Mouse (Mus musculus): ENCODE measurements around the gene Cd63.

Cd63 gene

DNA sequence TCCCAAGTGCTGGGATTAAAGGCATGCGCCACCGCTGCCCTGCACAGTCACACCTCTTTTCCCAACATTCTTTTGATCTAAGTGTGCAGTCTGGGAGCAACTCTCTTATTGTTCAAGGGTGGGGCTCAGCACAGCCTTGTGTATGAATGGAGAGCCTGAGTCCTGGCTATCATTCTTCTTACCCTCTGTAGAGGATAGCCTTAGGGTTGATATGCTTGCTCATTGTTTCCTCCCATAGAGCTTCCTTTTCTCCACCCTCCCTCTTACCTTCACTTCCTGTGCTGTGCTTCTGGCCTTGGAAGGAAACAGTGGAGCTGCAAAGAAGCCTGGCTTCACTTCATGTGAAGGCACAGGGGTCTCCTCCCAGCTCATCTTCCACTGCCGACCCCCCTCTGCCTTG is at the start of gene Cd63:
Gene Cd63 (plus strand): TSS at position 292 of the 400 bp plus-strand sequence.
- DNase-seq (ENCODE audit: low read depth, low spot score) = no peak

- no peak for DNase-seq (ENCODE audit: low read depth, low spot score)
Measured at GRCm38 (mm10) chr10:128861176-128861575, 39.6 kb upstream of the Cd63 start.

DNA sequence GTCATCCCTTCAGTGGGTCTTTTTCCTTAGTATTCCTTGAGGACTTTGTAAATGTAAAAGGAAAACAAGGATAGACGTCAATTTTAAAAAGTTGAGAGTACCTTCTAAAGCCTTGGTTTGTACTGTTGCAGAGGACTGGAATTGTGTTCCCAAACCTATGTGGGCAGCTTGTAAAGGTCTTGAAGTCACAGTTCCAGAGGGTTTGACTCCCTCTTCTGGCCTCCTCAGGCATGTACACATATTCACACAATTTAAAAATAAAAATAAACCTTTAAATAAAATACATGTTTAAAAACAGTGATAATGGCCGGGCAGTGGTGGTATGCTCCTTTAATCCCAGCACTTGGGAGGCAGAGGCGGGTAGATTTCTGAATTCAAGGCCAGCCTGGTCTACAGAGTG is 34.7 kb upstream of the Cd63 start:
- DNase-seq (ENCODE audit: low read depth, low spot score) = peak; percentile 37

- DNase-seq (ENCODE audit: low read depth, low spot score) = no peak
Measured at GRCm38 (mm10) chr10:128866518-128866917, 34.3 kb upstream of the Cd63 start.

DNA sequence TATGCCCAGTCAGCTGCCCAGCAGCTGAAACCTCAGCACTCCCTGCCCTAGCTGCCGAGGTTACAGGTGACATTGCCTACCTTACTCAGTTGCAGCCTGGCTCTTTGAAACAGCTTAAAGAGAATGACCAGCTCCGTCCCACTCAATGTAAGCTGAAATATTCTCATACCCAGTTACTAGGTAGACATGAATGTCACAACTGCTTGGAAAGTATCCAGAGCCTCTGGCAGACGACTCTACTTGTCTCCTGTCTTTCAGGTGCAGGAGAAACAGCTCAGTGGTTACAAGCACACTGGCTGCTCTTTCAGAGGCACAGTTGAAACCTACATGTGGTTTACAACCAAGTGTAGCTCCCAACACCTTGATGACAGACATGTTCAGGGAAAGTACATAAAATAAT is 30.4 kb upstream of the Cd63 start:
- no peak for DNase-seq (ENCODE audit: low read depth, low spot score)

DNA sequence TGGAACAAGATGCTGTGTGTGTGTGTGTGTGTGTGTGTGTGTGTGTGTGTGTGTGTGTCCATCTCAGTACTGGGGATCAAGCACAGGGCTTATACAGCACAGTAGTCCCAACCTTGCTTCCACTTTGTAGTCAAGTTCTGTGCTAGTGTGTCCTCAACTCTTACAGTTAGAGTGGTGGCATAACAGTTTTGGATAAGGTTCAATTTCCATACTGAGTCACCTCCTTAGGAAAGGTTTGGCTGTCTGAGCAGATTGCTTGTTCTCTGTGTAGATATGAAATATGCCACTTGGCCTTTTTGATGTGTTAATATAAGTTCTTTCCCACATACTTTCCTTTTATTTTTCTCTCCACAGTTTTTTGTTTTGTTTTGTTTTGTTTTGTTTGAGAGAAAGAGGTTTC is 22.5 kb upstream of the Cd63 start:
- no peak for DNase-seq (ENCODE audit: low read depth, low spot score)

DNA sequence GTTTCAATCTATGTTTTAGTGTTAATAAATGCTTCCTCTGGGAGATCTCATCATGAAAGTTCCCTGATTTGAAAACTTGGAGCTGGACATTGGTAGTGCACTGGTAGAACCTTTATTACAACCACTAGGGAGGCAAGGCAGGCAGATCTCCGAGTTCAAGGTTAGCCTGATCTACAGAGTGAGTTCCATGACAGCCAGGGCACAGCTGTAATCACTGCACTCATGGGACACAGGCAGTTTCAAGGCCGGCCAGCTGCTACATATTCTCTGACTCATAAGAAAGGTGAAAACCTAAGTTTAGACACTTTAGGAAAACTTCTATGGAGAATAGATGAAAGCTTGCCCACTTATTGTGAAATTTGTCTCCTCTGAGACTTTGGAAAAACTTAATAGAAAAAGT is 22.0 kb upstream of the Cd63 start:
- no peak for DNase-seq (ENCODE audit: low read depth, low spot score)

DNA sequence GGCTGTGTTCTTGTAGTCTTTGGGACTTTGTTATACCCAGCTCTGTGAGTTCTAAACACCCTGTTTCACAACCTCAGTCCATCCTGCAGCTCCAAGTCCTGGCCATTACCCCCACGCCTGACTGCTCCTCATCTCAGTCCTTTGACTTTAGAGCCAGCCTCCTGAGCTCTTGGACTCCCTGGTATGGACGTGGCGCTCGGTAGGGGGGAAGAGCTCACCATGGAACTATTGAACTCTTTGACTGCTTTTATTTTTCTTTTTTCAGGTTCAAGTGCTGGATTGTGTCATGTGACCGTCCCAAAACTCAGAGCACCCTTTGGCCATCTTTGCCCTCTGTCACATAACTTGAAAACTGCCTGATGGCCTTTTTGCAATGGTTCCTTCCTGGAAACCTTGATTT is 18.7 kb upstream of the Cd63 start:
- DNase-seq (ENCODE audit: low read depth, low spot score) = no peak

DNA sequence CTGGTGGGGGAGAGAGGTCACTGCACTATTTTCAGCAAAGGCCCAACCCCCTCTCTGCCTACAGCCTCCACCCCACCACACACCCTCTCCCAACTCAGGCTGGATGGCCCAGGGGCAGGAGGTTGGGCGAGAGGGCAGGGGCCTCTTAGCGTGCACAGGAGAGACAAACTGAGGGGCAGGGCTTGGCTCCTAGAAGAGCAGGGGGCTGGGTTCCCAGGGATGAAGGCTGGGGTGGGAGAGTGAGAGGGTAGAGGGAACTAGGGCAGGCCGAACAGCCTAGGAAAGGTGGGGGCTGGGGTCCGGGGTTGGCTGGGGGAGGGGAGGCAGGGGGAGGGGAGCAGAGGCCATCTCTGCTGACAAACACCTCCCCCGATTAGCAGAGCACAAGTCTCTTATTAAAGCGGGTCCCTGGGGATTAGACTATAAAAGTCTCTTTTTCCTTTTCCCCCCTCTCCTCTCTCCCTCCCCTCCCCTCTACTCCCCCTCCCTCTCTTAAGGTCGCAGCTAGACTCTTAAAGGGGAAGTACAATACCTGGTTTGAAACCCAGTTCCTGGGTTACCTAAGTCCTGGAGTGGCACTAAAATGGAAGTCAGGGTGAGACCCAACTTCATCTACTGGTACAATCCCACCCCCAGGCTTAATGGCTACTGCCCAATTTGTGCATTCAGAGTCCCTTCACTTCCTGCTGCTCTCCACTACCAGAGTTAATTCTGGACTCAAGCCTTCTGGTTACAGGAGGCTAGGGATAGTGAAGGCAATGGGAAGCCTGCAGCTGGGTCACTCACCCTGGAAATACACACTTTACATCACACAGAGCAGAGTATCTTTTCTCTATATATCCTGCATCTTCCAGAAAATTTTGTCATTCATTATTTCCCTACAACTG is 11.6 kb upstream of the Cd63 start:
- DNase-seq (ENCODE audit: low read depth, low spot score) = no peak

GRCm38 (mm10) chr10:128889846-128890245 is 10.9 kb upstream of the Cd63 start:
- DNase-seq (ENCODE audit: low read depth, low spot score) = no peak

- peak; percentile 42 for DNase-seq (ENCODE audit: low read depth, low spot score)
Measured at GRCm38 (mm10) chr10:128890383-128891295, 10.2 kb upstream of the Cd63 start.

DNA sequence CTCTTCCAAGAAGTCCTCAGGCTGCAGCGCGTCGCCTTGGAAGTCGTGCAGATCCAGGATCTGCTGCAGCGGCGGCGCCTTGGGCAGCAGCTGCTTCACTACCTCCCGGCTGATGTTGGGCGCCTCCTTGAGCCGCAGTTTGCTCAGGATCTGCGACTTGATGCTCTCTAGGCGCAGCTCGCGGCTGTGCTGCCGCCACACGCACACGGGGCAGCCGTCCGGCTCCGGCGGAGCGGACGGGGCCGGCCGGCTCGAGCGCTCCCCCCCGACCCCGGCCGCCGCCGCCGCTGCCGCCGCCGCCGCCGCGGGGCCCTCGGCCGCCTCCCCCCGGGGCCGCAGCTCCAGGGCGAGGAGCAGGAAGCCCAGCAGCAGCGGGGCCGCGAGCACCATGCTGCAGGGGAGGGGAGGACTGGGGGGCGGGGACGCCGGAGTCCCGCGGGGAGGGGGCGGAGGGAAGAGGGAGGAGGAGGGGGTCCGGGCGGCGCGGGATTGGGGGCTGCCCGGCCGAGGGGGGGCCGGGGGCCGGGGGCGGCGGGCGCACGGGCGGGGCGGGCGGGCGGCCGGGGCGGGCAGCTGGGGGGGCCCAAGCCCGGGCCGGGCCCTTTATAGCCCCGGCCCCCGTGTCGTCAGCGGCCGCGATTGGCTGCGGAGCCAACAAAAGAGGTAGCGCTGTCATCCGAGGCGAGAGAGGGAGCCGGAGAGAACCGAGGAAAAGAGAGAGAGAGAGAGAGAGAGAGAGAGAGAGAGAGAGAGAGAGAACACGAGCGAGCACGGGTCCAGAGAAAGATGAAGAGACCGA is 9.3 kb upstream of the Cd63 start, which contains the start of gene Gdf11:
Gene Gdf11 (minus strand): TSS at position 423 of the 799 bp plus-strand sequence.
- DNase-seq (ENCODE audit: low read depth, low spot score) = peak; percentile 80

DNA sequence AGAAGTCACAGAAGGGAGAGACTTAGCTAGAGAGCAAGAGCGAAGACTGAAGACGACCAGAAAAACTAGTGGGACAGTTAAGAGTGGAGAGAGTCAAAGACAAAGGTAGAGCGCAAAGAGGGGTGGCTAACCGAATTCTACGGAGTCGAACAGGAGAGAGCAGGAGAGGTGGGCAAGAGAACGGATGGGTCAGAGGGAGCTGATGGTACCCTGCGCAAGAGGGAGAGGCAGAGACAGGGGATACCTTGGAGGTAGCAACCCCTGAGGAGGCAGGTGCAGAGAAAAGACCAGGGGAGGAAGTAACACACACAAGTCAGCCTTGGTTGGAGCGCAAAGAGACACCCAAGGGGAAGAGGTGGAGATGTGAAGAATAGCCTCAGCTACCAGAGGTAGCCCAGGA is 8.5 kb upstream of the Cd63 start:
- DNase-seq (ENCODE audit: low read depth, low spot score) = peak; percentile 39

DNA sequence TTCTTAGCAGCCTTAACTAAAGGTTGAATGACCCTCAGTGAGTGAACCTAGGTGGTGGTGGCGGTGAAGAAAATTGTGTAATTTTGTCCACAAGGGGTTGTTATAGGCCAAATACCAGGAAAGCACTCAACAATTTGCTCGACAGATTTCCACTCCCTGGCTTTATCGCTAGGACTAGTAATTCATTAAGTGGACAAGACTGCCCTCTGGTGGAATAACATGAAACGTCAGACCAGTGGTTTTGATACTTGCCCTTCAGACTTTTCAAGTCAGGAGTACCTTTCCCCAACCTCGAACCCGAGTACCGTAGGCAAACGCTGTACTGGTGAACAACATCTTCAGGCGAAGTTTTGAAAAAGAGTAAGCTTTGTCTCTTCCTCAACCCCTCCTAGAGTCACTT is 5.4 kb upstream of the Cd63 start:
- peak; percentile 90 for DNase-seq (ENCODE audit: low read depth, low spot score)

DNA sequence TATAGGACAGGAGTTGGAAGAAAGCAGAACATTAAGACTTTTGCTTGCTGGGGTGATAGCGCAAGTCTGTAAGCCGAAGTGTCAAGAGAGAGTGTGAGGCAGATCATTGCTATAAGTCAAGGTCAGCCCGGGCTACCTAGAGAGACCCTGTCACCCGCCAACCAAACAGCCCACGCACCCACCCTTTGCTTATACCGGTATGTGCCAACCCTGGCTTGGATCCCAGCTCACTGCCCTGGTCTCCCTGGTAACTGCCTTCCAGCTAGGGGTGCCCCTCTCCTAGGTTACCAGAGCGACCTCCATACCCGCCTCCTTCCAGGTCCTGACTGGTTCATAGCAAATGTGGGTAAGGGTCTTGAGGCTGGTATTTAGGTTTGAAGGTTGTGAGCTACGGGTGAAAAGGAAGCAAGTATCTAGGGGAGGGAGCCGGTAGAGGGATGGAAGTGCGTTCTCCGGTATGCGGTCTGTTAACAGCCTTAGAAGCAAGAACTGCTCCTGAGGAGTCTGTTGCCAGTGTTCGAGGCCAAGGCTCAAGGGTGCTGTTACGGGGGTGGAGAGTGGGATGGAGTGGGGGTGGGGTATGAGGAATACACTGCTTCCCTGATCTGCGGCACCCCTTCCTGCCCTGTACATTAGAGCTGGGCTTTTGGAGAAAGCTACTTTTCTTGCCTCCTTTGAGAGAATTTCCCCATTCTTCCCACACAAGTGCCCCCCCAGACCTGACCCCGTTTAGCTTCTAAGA is 4.7 kb upstream of the Cd63 start:
- no peak for DNase-seq (ENCODE audit: low read depth, low spot score)

- no peak for DNase-seq (ENCODE audit: low read depth, low spot score)
Measured at GRCm38 (mm10) chr10:128896807-128897206, 4.0 kb upstream of the Cd63 start.

GRCm38 (mm10) chr10:128897501-128897900 is 3.3 kb upstream of the Cd63 start:
- no peak for DNase-seq (ENCODE audit: low read depth, low spot score)

GRCm38 (mm10) chr10:128899759-128900490 is 864 bp upstream of the Cd63 start:
- DNase-seq (ENCODE audit: low read depth, low spot score) = no peak

- no peak for DNase-seq (ENCODE audit: low read depth, low spot score)
Measured at GRCm38 (mm10) chr10:128901409-128901808, 620 bp downstream of the Cd63 start.

DNA sequence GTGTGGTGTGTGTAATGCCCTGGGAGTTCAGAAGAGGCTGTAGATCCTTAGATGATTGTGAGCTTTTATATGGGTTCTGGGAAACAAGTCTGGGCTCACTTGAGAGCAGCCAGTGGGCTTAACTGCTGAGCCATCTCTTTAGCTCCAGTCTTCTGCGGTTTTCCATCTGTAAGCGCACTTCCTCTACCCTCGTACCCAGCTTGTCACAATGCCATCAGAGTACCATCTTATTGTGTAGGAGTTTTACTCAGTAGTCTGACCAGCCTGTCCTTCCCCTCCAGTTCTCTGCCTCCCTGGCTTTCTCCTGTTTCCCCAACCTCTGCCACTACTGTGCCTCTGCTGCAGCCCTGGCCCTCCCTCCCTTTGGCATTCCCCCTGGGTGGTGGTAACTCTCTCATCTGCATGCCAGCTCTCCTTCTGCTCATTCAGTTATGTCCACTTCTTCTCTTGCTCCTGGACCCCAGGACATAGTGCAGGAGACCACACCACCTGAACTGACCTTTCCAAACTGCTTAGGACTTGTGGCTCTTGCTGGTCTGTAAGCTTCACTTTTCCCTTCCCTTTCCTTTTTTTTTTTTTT is 1.7 kb downstream of the Cd63 start:
- peak; percentile 37 for DNase-seq (ENCODE audit: low read depth, low spot score)
